Mouse (Mus musculus): ENCODE data around the gene Gm21936. TPM values are rescaled to one million over a fixed set of nuclear protein-coding genes. Genes with fewer than 3 reads are reported as not detected.

Gene Gm21936
- polyA plus RNA-seq (2017; shearing (Covaris generic)), result not detected

DNA sequence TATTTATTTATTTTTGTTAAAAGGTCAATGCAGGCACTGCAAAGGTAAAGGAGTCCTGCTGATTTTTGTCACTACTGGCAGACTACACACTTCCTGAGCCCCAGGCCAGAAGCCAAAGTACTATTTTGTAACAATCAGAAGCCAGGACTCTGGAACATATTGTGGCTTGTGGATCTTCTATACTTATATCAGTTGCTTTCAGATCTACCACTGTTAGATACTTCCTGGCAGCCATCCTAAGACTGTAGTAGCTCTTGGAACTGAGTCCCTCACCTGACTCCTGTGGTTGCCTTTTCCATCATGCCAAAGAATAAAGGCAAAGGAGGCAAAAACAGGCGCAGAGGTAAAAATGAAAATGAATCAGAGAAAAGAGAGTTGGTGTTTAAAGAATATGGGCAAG, at the start of gene Gm21936:
Gene Gm21936, plus strand, starts transcription at position 301 of the 400 bp plus-strand sequence.

DNA sequence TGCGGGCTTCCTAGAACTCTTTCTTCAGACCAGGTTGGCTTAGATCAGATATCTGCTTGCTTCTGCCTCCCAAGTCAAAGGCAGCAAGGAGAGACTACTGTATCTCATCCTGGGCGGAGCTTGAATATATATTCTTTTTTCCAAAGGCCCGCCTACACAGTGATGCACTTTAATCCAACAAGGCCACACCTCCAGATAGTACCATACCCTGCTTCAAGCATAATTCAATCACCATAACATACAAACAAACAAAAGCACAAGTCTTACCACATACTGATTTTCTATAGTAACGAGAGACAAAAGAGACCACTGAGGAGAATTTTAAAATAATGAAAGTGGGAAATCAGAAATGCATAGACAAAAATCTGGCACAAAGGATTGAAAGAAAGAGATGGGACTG, 19.7 kb upstream of the Gm21936 start, which contains the start of gene Gm21319:
Gene Gm21319, minus strand, starts transcription at position 101 of the 400 bp plus-strand sequence.

GRCm38 (mm10) chr12:87816277-87816676, 21.0 kb downstream of the Gm21936 start, which contains the start of gene BB287469:
TSS of gene BB287469 (plus strand) at chr12:87816577.

DNA sequence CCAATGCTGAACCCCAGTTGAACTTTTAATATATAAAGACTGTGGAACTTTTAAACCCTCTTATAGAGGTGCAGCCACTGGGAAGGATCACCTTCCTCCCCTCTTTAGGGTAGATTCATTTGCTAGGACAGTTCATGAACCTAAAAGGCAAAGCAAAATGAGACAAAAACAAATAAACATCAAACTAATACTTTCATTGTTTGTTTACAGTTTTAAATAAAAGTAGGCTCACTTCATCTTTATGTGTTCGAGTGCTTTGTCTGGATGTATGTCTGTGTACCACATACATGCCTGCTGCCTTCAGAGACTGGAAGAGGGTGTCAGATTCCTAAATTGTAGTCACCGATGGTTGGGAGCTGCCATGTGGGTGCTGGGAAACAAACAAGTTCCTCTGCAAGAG, 46.9 kb downstream of the Gm21936 start, which contains the start of gene Gm2001:
Gene Gm2001, minus strand, starts transcription at position 101 of the 400 bp plus-strand sequence.

Other genes with a start within 250 kb of the Gm21936 start
- 0.19 TPM for gene Oog1, start 192.8 kb upstream of the Gm21936 start, polyA plus RNA-seq (2017; shearing (Covaris generic))
- gene Gm4027, start 176.6 kb upstream of the Gm21936 start, polyA plus RNA-seq (2017; shearing (Covaris generic)), result not detected
- gene Gm16381, start 150.9 kb upstream of the Gm21936 start, polyA plus RNA-seq (2017; shearing (Covaris generic)), result not detected
- not detected for gene Gm21319, start 19.8 kb upstream of the Gm21936 start, polyA plus RNA-seq (2017; shearing (Covaris generic))
- gene BB287469, start 21.1 kb downstream of the Gm21936 start, polyA plus RNA-seq (2017; shearing (Covaris generic)), result not detected
- not detected for gene Gm2001, start 46.8 kb downstream of the Gm21936 start, polyA plus RNA-seq (2017; shearing (Covaris generic))
- gene Gm2016, start 78.6 kb downstream of the Gm21936 start, polyA plus RNA-seq (2017; shearing (Covaris generic)), result not detected
- gene Gm2022, start 99.9 kb downstream of the Gm21936 start, polyA plus RNA-seq (2017; shearing (Covaris generic)), result not detected
- not detected for gene Gm2035, start 124.3 kb downstream of the Gm21936 start, polyA plus RNA-seq (2017; shearing (Covaris generic))
- gene Gm2042, start 158.6 kb downstream of the Gm21936 start, polyA plus RNA-seq (2017; shearing (Covaris generic)), result 0.69 TPM
- not detected for gene Gm2075, start 216.3 kb downstream of the Gm21936 start, polyA plus RNA-seq (2017; shearing (Covaris generic))
- not detected for gene Gm6803, start 223.3 kb downstream of the Gm21936 start, polyA plus RNA-seq (2017; shearing (Covaris generic))
- not detected for gene Gm2056, start 231.5 kb downstream of the Gm21936 start, polyA plus RNA-seq (2017; shearing (Covaris generic))

Measured in effector memory CD4-positive, alpha-beta T cell, adult 5 months (primary cell).